Mouse (Mus musculus) lung, postnatal 14 days (tissue): ENCODE data around the gene Wscd1.
"Not testable (repeated sequence)": the region's sequence is repeated elsewhere in the genome, so short reads cannot be mapped to it uniquely, and the experiment has no call there.

Experiments used
- DNase-seq: peaks from one replicate; pipeline ENCODE4 v3.0.0; 2021

Wscd1 gene

GRCm38 (mm10) chr11:71770479-71770878, 20.8 kb downstream of the Wscd1 start:
- no peak for DNase-seq

DNA sequence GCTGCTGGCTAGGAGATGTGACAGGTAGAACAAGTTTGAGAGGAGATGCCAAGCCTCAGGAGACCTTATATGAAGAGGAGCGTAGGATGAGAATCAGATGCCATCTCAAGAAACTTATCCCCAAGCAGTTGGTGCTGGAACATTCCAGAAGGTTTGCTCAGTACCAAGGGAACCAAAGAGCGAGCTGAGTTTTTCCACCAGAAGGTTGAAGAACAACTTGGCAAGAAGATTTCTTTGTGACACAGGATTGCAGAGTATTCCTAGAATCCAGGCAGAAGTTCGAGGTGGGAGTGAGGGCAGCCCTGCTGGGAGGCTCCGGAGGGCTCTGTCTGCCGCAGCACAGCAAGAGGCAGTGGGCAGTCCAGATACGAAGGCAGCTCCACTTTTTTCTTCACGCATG, 21.4 kb downstream of the Wscd1 start:
- DNase-seq, result no peak

DNA sequence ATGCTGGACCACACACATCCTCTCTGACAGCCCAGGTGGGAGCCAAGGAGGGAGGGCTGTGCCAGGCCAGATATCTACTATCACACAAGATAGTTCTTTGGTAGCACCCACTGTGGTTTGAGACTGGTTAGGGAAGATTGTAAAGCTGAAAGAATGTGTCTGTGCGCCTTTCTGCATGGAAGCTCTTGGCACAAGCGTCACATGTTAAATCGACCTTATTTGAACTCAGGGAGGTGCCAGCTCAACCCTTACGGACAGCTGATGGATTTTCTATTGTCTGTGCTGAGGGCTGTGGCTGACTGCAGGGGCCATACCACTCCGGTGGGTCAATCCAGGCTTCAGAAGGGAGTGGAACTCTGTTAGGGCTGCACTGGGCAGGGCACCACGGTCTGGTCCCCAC, 22.3 kb downstream of the Wscd1 start:
- peak; percentile 20 for DNase-seq

- DNase-seq, result no peak
Observed at GRCm38 (mm10) chr11:71772802-71773201, 23.1 kb downstream of the Wscd1 start.

DNA sequence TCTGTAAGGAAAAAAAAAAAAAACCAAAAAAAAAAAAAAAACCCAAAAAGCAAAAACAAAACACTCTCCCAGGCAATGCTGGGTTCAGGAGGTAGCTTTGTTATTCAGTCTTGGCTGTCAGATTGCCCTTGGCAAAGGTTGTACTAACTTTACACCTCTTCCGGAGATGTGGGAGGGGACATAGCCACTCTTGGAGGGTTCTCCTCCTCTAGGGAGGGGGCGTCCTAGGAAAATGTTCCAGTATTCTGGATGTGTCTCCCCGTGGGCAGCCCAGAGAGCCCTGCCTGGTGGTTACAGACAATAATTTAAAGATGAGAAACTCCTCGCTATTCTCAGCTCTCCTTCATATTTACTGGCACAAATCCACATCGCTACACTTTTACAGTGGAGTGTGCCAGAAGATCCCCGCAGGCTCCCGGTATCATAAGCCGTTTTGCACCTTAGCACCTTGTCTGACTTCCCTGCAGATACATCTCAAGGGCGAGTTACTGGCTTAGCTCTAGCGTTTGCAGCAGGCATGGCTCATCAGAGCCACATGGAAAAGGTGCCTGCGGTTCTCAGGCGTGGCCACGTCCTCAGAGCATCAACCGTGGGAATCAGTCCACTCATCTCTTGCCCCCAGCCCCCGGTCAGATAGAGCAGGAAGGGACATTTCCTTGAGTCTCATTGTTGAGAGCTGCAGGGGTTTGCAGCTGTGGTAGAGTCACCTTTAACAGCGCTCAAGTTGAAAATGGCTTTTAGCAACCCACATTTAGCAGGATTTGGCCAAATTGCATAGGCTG, 24.5 kb downstream of the Wscd1 start:
- peak; percentile 19 for DNase-seq

DNA sequence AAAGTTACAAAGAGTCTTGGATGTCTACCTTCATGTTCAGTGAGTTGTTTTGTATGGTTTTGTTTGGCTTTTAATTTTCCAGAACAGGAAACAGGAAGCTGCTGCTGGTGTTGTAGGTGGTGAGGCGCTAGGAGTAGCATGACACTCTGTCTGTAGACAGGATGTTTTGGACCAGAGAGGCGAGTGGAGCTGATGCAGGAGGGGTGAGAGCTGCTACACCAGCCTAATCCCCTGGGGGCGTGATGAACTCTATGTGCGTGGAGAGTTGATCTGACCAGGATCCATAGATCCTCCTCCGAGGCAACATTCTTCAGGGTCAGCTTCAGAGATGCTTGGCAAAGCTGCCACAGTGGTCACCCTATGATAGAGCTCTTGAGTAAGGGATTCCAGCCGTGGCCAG, 25.3 kb downstream of the Wscd1 start:
- DNase-seq, result peak; percentile 26

DNA sequence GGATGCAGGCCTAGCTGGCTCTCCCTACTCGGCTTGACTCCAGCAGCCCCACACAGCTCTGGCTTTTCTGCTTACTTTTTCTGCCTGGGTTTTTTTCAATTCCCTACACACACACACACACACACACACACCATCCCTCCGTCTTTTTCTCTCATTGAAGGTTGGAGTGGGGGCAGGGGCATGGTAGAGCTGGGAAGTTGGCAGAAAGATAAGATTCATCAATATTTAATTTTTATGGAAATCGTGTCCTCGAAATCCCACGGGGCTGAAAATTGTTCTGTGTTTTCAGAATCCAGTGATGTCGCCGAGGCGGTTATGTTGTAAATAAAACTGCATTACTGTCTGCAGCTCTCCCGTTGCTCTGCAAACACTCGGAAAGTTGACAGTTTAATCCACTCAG, 29.9 kb downstream of the Wscd1 start:
- DNase-seq, result no peak

DNA sequence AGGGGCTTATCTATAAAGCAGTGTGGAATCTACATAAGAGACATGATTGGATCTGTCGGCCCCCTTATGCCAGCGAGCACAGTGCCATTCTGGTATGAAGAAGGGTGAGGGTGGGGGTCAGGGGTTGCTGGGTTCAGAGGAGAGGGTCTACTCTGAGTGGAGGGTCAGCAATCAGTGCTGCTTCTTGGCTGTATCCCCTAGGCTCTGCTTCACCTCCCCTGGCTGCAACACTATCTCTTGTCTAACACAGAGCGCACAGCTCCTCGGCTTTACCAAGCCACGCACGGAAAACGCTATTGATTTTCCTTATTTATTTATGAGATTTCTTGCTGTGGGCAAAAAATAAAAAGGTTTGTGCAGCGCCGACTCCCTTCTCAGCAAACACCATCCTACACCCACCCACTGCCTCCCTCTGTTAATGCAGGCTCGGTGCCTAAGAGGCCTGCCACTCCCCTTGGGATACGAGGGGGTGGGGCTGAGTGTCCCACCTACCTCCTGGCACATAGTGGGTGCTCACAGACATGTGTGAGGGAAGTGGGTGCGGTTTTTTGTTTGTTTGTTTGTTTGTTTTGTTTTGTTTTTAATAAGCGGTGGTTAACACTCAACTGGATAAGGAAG, 32.1 kb downstream of the Wscd1 start:
- DNase-seq, result no peak

DNA sequence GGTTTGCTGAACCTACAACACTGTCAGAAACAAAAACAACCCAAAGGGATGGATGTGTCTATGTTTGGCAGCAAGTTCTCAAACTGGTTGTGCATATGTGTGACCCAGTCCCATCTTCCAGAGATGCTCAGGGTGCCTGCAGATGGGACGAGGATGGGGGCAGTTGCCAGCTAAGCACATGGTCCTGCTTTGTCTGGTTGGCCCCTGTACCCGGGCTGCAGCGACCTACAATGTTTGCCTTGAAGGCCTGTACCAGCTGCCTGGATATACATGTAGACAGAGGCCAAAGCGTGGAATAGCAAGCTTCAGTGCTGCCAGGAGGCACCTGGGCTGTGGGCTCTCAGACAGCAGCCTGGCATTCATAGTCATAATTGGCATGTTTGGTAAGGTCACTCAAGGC, 35.8 kb downstream of the Wscd1 start:
- no peak for DNase-seq

GRCm38 (mm10) chr11:71788209-71788608, 38.5 kb downstream of the Wscd1 start:
- DNase-seq, result no peak

GRCm38 (mm10) chr11:71790227-71790626, 40.5 kb downstream of the Wscd1 start:
- DNase-seq, result no peak

- DNase-seq, result no peak
Observed at GRCm38 (mm10) chr11:71799206-71799605, 49.5 kb downstream of the Wscd1 start.

DNA sequence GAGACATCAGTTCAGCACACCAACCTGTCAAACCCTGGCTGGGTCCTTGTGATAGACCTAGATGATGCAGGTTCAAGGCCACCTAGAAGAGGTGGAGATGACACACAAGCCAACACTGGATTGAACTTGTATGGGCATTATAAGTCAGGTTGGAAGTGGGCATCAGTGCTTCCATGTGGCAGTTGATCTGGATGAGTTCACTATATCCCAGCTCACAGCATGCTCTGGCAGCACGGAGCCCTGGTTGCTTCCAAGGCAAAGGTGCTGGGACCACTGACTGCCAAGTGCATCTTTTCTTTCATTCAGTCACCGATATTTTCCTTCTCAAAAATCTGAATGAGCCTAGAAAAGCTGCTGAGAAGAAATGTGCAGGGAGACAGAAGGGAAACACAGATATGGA, 58.8 kb downstream of the Wscd1 start:
- DNase-seq, result no peak

- no peak for DNase-seq
Observed at GRCm38 (mm10) chr11:71811828-71812227, 62.1 kb downstream of the Wscd1 start.

- no peak for DNase-seq
Observed at GRCm38 (mm10) chr11:71812921-71813320, 63.2 kb downstream of the Wscd1 start.

- DNase-seq, result no peak
Observed at GRCm38 (mm10) chr11:71814511-71814910, 64.8 kb downstream of the Wscd1 start.

DNA sequence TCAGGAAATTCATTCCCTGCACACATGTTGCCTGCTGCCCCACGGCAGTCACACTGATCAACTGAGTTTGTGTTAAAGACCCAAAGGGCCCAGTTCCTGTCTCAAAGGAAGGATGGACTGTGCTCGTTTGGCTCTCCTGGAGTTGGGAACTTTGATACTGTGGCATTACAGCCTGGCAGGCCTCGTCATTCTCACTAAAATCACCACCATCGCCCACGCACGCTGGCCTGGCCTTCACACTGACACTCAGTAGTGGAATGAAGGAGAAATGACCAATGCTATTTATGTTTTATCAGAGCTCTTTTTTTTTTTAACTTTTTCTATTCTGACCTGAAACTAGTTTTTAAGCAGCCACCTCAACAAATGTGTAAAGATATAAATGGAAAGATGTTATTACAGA, 65.6 kb downstream of the Wscd1 start:
- no peak for DNase-seq

- DNase-seq, result no peak
Observed at GRCm38 (mm10) chr11:71816918-71817317, 67.2 kb downstream of the Wscd1 start.

DNA sequence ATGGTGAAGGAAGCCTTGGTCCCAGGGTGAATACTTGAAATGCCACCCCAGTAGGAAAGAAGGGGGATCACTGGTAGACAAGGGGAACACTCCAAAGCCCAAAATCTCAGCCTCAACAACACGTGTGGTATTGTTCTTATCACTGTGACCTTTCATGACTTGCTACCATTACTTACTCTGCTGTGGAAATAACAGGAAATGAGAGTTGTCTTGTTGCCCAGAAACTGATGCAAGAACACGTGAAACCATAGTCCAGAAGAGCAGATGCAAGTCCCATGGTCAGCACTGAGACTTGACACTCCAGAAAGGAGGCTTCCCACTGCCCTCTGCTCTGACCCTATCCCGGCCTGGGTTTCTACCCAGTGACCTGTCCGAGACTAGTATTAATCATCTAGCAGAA, 67.6 kb downstream of the Wscd1 start:
- DNase-seq, result no peak

- DNase-seq, result no peak
Observed at GRCm38 (mm10) chr11:71818111-71818510, 68.4 kb downstream of the Wscd1 start.

DNA sequence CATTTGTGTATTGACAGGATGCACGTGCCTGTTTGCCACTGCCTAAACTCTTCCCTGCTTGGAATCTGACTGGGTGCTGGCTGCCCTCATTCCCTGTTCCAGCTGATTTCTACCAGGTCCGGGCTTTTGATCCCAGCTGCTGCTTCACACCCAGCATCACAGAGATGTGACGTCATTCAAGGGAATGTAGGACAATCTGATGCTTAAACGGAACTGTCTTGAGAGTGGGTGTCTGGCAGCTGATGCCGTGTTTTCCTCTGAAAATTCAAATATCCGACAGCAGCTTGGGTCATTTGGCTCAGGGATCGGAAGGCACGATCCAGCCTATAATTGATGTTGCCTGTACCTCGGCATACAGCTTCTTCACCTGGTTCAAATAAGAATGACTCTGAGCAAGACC, 70.2 kb downstream of the Wscd1 start:
- DNase-seq, result no peak

DNA sequence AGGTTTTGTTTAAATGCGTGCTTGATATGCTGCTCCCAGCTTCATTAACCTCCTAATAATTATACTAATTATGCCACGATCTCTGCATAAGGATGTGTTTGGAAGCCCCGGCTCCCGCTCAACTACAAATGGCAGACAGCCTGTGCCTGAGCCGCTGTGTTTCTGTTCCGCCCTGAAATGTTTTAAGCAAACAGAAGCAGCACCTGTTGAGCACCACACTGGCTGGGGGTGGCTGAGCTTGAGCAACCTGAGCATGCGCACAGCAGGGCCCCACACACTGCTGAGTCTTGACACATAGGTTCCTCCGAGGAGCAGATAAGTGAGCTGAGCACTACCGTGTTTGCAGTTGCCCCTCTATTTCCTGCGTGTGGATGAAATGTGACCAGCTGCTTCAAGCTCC, 71.1 kb downstream of the Wscd1 start:
- DNase-seq, result no peak

- not testable (repeated sequence) for DNase-seq
Observed at GRCm38 (mm10) chr11:71821526-71821925, 71.8 kb downstream of the Wscd1 start.

- no peak for DNase-seq
Observed at GRCm38 (mm10) chr11:71822031-71822430, 72.3 kb downstream of the Wscd1 start.

- no peak for DNase-seq
Observed at GRCm38 (mm10) chr11:71824971-71825370, 75.3 kb downstream of the Wscd1 start.
